Mouse (Mus musculus) left cerebral cortex, postnatal 25 days (tissue): ENCODE results near the gene Srp68. TPM values are rescaled to one million over a fixed set of nuclear protein-coding genes. Genes with fewer than 3 reads are reported as not detected.

Source experiments
- DNase-seq, 2 experiments: peaks; one replicate each; pipeline ENCODE4 v3.0.0; 2022; ENCODE audit warnings: low spot score in 2 of 2, mixed read lengths in 1 of 2
- intact Hi-C: fragments of 180-260 bp; cut with DNase I; formaldehyde crosslinking; loops from one replicate; pipeline ENCODE4 v1.15.1; 2025
- total RNA-seq, 2 experiments: library from RNA; stranded (reverse); gene quantifications; 2 replicates each; pipeline ENCODE4 v1.2.3; 2021

Gene Srp68
- 10 to 100 TPM; 65.8 to 69.8 TPM for total RNA-seq

GRCm38 (mm10) chr11:116274045-116274666 lies at the start of gene Srp68:
Srp68 (minus strand) TSS chr11:116274217.
- intact Hi-C loops: loop anchor here (2.0 kb wide), 1 partner anchor 33 kb away; the partner anchor contains the start of gene Exoc7

GRCm38 (mm10) chr11:116318719-116319659 lies 45.0 kb upstream of the Srp68 start:
- peak; percentile 77 to 78 for DNase-seq
- intact Hi-C loops: loop anchor here (1.0 kb wide), 3 partner anchors 16 to 127 kb away; partner anchors contain the start of gene Foxj1

More at GRCm38 (mm10) chr11:116274045-116274666, at the start of gene Srp68:
- DNase-seq: peak; percentile 94 to 97

GRCm38 (mm10) chr11:116312359-116312758 lies 38.3 kb upstream of the Srp68 start:
- no peak for DNase-seq
- intact Hi-C loops: no loop called here

GRCm38 (mm10) chr11:116311169-116311568 lies 37.2 kb upstream of the Srp68 start:
- intact Hi-C loops: no loop called here
- DNase-seq: peak in 1 of 2 experiments; percentile 63

GRCm38 (mm10) chr11:116309601-116310000 lies 35.6 kb upstream of the Srp68 start:
- DNase-seq: no peak
- intact Hi-C loops: no loop called here

- intact Hi-C loops: loop anchor here (2.0 kb wide), 1 partner anchor 33 kb away; the partner anchor contains the start of gene Srp68
These were observed 33.9 kb upstream of the Srp68 start for GRCm38 (mm10) chr11:116307762-116308531.

GRCm38 (mm10) chr11:116307019-116307725 lies 33.2 kb upstream of the Srp68 start, which contains the start of gene Exoc7:
Exoc7 (minus strand) TSS chr11:116307233.
- no peak for DNase-seq
- intact Hi-C loops: loop anchor here (2.0 kb wide), 1 partner anchor 32 kb away; the partner anchor contains the start of gene Srp68

More at GRCm38 (mm10) chr11:116307762-116308531, 33.9 kb upstream of the Srp68 start:
- no peak for DNase-seq

GRCm38 (mm10) chr11:116306126-116306982 lies 32.3 kb upstream of the Srp68 start:
- intact Hi-C loops: loop anchor here (2.0 kb wide), 1 partner anchor 32 kb away; the partner anchor contains the start of gene Srp68
- DNase-seq: peak; percentile 88 to 93

GRCm38 (mm10) chr11:116305423-116305822 lies 31.4 kb upstream of the Srp68 start:
- no peak for DNase-seq
- intact Hi-C loops: no loop called here

- intact Hi-C loops: no loop called here
- peak in 1 of 2 experiments; percentile 17 for DNase-seq
These were observed 24.6 kb upstream of the Srp68 start for GRCm38 (mm10) chr11:116298621-116299020.

GRCm38 (mm10) chr11:116298221-116298620 lies 24.2 kb upstream of the Srp68 start:
- no peak for DNase-seq
- intact Hi-C loops: no loop called here

- no peak for DNase-seq
These were observed 23.0 kb upstream of the Srp68 start for GRCm38 (mm10) chr11:116297017-116297416.

GRCm38 (mm10) chr11:116296191-116296734 lies 22.2 kb upstream of the Srp68 start:
- no peak for DNase-seq
- intact Hi-C loops: no loop called here

More at GRCm38 (mm10) chr11:116297017-116297416, 23.0 kb upstream of the Srp68 start:
- intact Hi-C loops: no loop called here

- DNase-seq: peak; percentile 26 to 50
- intact Hi-C loops: loop anchor here (2.0 kb wide), 1 partner anchor 68 kb away; no protein-coding TSS in a partner anchor
These were observed 20.3 kb upstream of the Srp68 start for GRCm38 (mm10) chr11:116294319-116294718.

GRCm38 (mm10) chr11:116293538-116294137 lies 19.6 kb upstream of the Srp68 start:
- no peak for DNase-seq
- intact Hi-C loops: loop anchor here (2.0 kb wide), 1 partner anchor 67 kb away; no protein-coding TSS in a partner anchor

- intact Hi-C loops: no loop called here
- no peak for DNase-seq
These were observed 18.4 kb upstream of the Srp68 start for GRCm38 (mm10) chr11:116292401-116292800.

- intact Hi-C loops: no loop called here
- no peak for DNase-seq
These were observed 16.5 kb upstream of the Srp68 start for GRCm38 (mm10) chr11:116290556-116290955.
